Mouse (Mus musculus) liver, embryonic 14.5 days (tissue): Measurements from ENCODE around the gene Klhl30.

ENCODE experiments used
- CTCF ChIP-seq: IDR thresholded peaks from 2 replicates; pipeline ENCODE4 v1.5.1; 2016; ENCODE audit warnings: antibody characterized with exemption, low read depth, control low read depth
- EP300 ChIP-seq: IDR thresholded peaks from 2 replicates; pipeline ENCODE4 v1.6.1; 2016; ENCODE audit warnings: antibody characterized with exemption, low read depth

DNA sequence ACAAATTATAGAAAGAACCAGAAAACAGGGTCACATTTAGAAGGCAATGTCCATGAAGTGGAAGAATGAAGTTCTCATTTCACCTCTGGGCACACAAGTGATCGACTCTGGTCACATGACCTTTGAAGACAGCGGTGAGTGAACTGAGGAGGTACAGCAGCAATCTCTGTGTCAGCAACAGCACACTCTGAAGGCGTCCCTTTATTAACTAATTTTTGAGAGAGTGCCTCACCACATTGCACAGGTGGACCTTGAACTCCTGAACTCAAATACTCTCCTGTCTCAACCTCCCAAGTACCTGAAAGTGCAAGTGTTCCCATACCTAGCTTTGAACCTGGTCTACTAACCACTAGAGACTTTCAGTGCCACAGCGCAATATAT, 30.3 kb downstream of the Klhl30 start:
- TF ChIP-seq EP300: no peak
- TF ChIP-seq CTCF: no peak
